Mouse (Mus musculus): ENCODE measurements around the gene Gstt2.

GRCm38 (mm10) chr10:75880351-75880750 lies 43.1 kb upstream of the Gstt2 start:
- no peak for TF ChIP-seq CTCF (conservative IDR thresholded peaks at IDR 0.05; ENCODE audit: low read length)
- no peak for TF ChIP-seq POU5F1 (IDR thresholded peaks at IDR 0.05; ENCODE audit: borderline replicate concordance, low read length)
